Mouse (Mus musculus): ENCODE results near the gene Mvb12a. TPM values are rescaled to one million over a fixed set of nuclear protein-coding genes. Genes with fewer than 3 reads are reported as not detected.

The Mvb12a gene
- 132 and 189 TPM in 2 replicates for polyA plus RNA-seq (2012; ENCODE audit: low replicate concordance)

GRCm38 (mm10) chr8:71542632-71543343 lies at the start of gene Mvb12a:
Gene Mvb12a (plus strand): TSS chr8:71542922.

GRCm38 (mm10) chr8:71511644-71512043 lies 31.1 kb upstream of the Mvb12a start, which contains the start of gene Plvap:
Gene Plvap (minus strand): TSS chr8:71511752.

GRCm38 (mm10) chr8:71525226-71526050 lies 17.3 kb upstream of the Mvb12a start, which contains the start of gene Ccdc194:
Gene Ccdc194 (minus strand): TSS chr8:71525711.

GRCm38 (mm10) chr8:71537028-71537867 lies 5.5 kb upstream of the Mvb12a start, which contains the start of gene Bst2:
Gene Bst2 (minus strand): TSS chr8:71537456.

GRCm38 (mm10) chr8:71558071-71558957 lies 15.6 kb downstream of the Mvb12a start, which contains the start of gene Tmem221:
Gene Tmem221 (minus strand): TSS chr8:71558871.

GRCm38 (mm10) chr8:71566501-71566900 lies 23.8 kb downstream of the Mvb12a start, which contains the start of gene Nxnl1:
Gene Nxnl1 (minus strand): TSS chr8:71566601.

GRCm38 (mm10) chr8:71568387-71568937 lies 25.7 kb downstream of the Mvb12a start, which contains the start of gene Slc27a1:
Gene Slc27a1 (plus strand): TSS chr8:71568882.

GRCm38 (mm10) chr8:71591471-71592373 lies 49.0 kb downstream of the Mvb12a start, which contains the start of gene Pgls:
Gene Pgls (plus strand): TSS chr8:71592176.

GRCm38 (mm10) chr8:71597451-71597850 lies 54.7 kb downstream of the Mvb12a start, which contains the start of gene Fam129c:
Gene Fam129c (plus strand): TSS chr8:71597648.

Other genes starting within 250 kb of the Mvb12a start
- 69.6 and 217 TPM in 2 replicates for gene Use1, start 176.1 kb upstream of the Mvb12a start, polyA plus RNA-seq (2012; ENCODE audit: low replicate concordance)
- gene Ocel1, start 171.6 kb upstream of the Mvb12a start, polyA plus RNA-seq (2012; ENCODE audit: low replicate concordance): 37.5 and 54.6 TPM in 2 replicates
- 41.6 and 43.4 TPM in 2 replicates for gene Nr2f6, start 161.0 kb upstream of the Mvb12a start, polyA plus RNA-seq (2012; ENCODE audit: low replicate concordance)
- 1.0 and 2.4 TPM in 2 replicates for gene Ushbp1, start 147.1 kb upstream of the Mvb12a start, polyA plus RNA-seq (2012; ENCODE audit: low replicate concordance)
- gene Babam1, start 146.1 kb upstream of the Mvb12a start, polyA plus RNA-seq (2012; ENCODE audit: low replicate concordance): 83.3 and 110 TPM in 2 replicates
- gene Ankle1, start 136.9 kb upstream of the Mvb12a start, polyA plus RNA-seq (2012; ENCODE audit: low replicate concordance): 54.3 and 71.6 TPM in 2 replicates
- gene Abhd8, start 79.3 kb upstream of the Mvb12a start, polyA plus RNA-seq (2012; ENCODE audit: low replicate concordance): 45.0 and 50.9 TPM in 2 replicates
- 165 and 189 TPM in 2 replicates for gene Mrpl34, start 78.0 kb upstream of the Mvb12a start, polyA plus RNA-seq (2012; ENCODE audit: low replicate concordance)
- 368 and 785 TPM in 2 replicates for gene Dda1, start 73.7 kb upstream of the Mvb12a start, polyA plus RNA-seq (2012; ENCODE audit: low replicate concordance)
- 5.7 and 14.5 TPM in 2 replicates for gene Ano8, start 57.0 kb upstream of the Mvb12a start, polyA plus RNA-seq (2012; ENCODE audit: low replicate concordance)
- 55.7 and 59.9 TPM in 2 replicates for gene Gtpbp3, start 54.8 kb upstream of the Mvb12a start, polyA plus RNA-seq (2012; ENCODE audit: low replicate concordance)
- gene Plvap, start 31.2 kb upstream of the Mvb12a start, polyA plus RNA-seq (2012; ENCODE audit: low replicate concordance): 112 and 117 TPM in 2 replicates
- gene Ccdc194, start 17.2 kb upstream of the Mvb12a start, polyA plus RNA-seq (2012; ENCODE audit: low replicate concordance): 0.37 TPM in 1 of 2 replicates, not detected in the other
- 122 and 170 TPM in 2 replicates for gene Bst2, start 5.5 kb upstream of the Mvb12a start, polyA plus RNA-seq (2012; ENCODE audit: low replicate concordance)
- 0.39 and 0.57 TPM in 2 replicates for gene Tmem221, start 15.9 kb downstream of the Mvb12a start, polyA plus RNA-seq (2012; ENCODE audit: low replicate concordance)
- gene Nxnl1, start 23.7 kb downstream of the Mvb12a start, polyA plus RNA-seq (2012; ENCODE audit: low replicate concordance): not detected in 2 replicates
- gene Slc27a1, start 26.0 kb downstream of the Mvb12a start, polyA plus RNA-seq (2012; ENCODE audit: low replicate concordance): 1.5 and 2.9 TPM in 2 replicates
- gene Pgls, start 49.3 kb downstream of the Mvb12a start, polyA plus RNA-seq (2012; ENCODE audit: low replicate concordance): 248 and 344 TPM in 2 replicates
- 16.0 and 36.7 TPM in 2 replicates for gene Fam129c, start 54.7 kb downstream of the Mvb12a start, polyA plus RNA-seq (2012; ENCODE audit: low replicate concordance)
- 42.1 and 64.1 TPM in 2 replicates for gene Colgalt1, start 68.1 kb downstream of the Mvb12a start, polyA plus RNA-seq (2012; ENCODE audit: low replicate concordance)
- 0.10 and 0.25 TPM in 2 replicates for gene Unc13a, start 128.8 kb downstream of the Mvb12a start, polyA plus RNA-seq (2012; ENCODE audit: low replicate concordance)
- 47.1 and 71.7 TPM in 2 replicates for gene Jak3, start 133.4 kb downstream of the Mvb12a start, polyA plus RNA-seq (2012; ENCODE audit: low replicate concordance)
- gene Insl3, start 146.3 kb downstream of the Mvb12a start, polyA plus RNA-seq (2012; ENCODE audit: low replicate concordance): 30.3 and 31.3 TPM in 2 replicates
- 2.1 and 3.0 TPM in 2 replicates for gene B3gnt3, start 158.9 kb downstream of the Mvb12a start, polyA plus RNA-seq (2012; ENCODE audit: low replicate concordance)
- gene Fcho1, start 182.8 kb downstream of the Mvb12a start, polyA plus RNA-seq (2012; ENCODE audit: low replicate concordance): 623 and 753 TPM in 2 replicates